Mouse (Mus musculus) liver, embryonic 15.5 days (tissue): ENCODE measurements at regions not wholly inside any gene's neighbourhood (a gene's known extent, or its start where the extent isn't known, plus 50 kb on each side); places are given as distances from the start of the nearest gene placed in this dataset.
A peak's percentile ranks its signal among the peaks of the same experiment; 100 is the strongest.

Experiments used
- ATAC-seq: fragments of 200-750 bp; cut with Nextera tagmentation; 2 replicates; pipeline ENCODE4 v1.8.0; 2017; ENCODE audit warnings: moderate number of reproducible peaks, mild to moderate bottlenecking, moderate library complexity; ENCODE audit not compliant: insufficient read depth
- H3K27ac ChIP-seq: fragments of 300-500 bp; sonication (generic); replicated peaks from 2 replicates; pipeline ENCODE4 v1.5.1; 2015; ENCODE audit warnings: mild to moderate bottlenecking, inconsistent platforms
- H3K27me3 ChIP-seq: fragments of 300-500 bp; sonication (generic); 2 replicates; pipeline ENCODE4 v1.6.1; 2015; ENCODE audit warnings: mild to moderate bottlenecking, inconsistent platforms
- H3K36me3 ChIP-seq: fragments of 300-500 bp; sonication (generic); replicated peaks from 2 replicates; pipeline ENCODE4 v1.6.1; 2015; ENCODE audit warnings: moderate library complexity, mild to moderate bottlenecking, inconsistent platforms
- H3K4me1 ChIP-seq: fragments of 300-500 bp; sonication (generic); replicated peaks from 2 replicates; pipeline ENCODE4 v1.6.1; 2015; ENCODE audit warnings: inconsistent platforms
- H3K4me2 ChIP-seq: fragments of 300-500 bp; sonication (generic); 2 replicates; pipeline ENCODE4 v1.6.1; 2015; ENCODE audit warnings: moderate library complexity, mild to moderate bottlenecking, inconsistent platforms
- H3K4me3 ChIP-seq: fragments of 300-500 bp; sonication (generic); replicated peaks from 2 replicates; pipeline ENCODE4 v1.5.1; 2015; ENCODE audit warnings: mild to moderate bottlenecking, inconsistent platforms
- H3K9ac ChIP-seq: fragments of 300-500 bp; sonication (generic); 2 replicates; pipeline ENCODE4 v1.6.1; 2015; ENCODE audit warnings: moderate library complexity, mild to moderate bottlenecking, inconsistent platforms
- H3K9me3 ChIP-seq: fragments of 300-500 bp; sonication (generic); replicated peaks from 2 replicates; pipeline ENCODE4 v1.6.1; 2016; ENCODE audit warnings: inconsistent platforms
- WGBS: fragments of 180-500 bp; shearing (Covaris S2); methylation state at CpG from one replicate; pipeline ENCODE4 v1.1.7; 2015; ENCODE audit warnings: mixed read lengths; ENCODE audit not compliant: insufficient replicate concordance; 5-methylcytosine and 5-hydroxymethylcytosine counted together

GRCm38 (mm10) chr12:52436941-52437340 lies 66.8 kb upstream of the Arhgap5 start:
- ATAC-seq, result no peak
- Histone ChIP-seq H3K4me2 (no peak overlapping the region), H3K9me3 (no peaks in the 10 kb centered on the region), H3K36me3 (no peaks in the 10 kb centered on the region), H3K4me1 (no peaks in the 10 kb centered on the region), H3K27me3 (no peaks in the 10 kb centered on the region), H3K27ac (no peak overlapping the region), H3K4me3 (no peak overlapping the region), H3K9ac (no peak overlapping the region)
- WGBS, result 59% methylated on average over 4 of the region's 4 CpGs

GRCm38 (mm10) chr12:52439241-52439640 lies 64.5 kb upstream of the Arhgap5 start:
- Histone ChIP-seq H3K4me2 (no peak overlapping the region), H3K9me3 (no peaks in the 10 kb centered on the region), H3K27me3 (no peaks in the 10 kb centered on the region), H3K9ac (no peak overlapping the region), H3K4me1 (no peaks in the 10 kb centered on the region), H3K27ac (no peak overlapping the region), H3K4me3 (no peak overlapping the region), H3K36me3 (no peaks in the 10 kb centered on the region)
- no peak for ATAC-seq
- 50% methylated on average over 1 of the region's 1 CpGs for WGBS

- Histone ChIP-seq H3K27ac (no peak overlapping the region), H3K27me3 (no peaks in the 10 kb centered on the region), H3K36me3 (no peaks in the 10 kb centered on the region), H3K4me3 (no peak overlapping the region), H3K4me2 (no peak overlapping the region), H3K4me1 (no peaks in the 10 kb centered on the region), H3K9ac (no peak overlapping the region), H3K9me3 (no peaks in the 10 kb centered on the region)
- WGBS, result 46% methylated on average over 7 of the region's 7 CpGs
- no peak for ATAC-seq
Observed at GRCm38 (mm10) chr12:52440868-52441365, 62.9 kb upstream of the Arhgap5 start.

GRCm38 (mm10) chr12:52442337-52442736 lies 61.4 kb upstream of the Arhgap5 start:
- ATAC-seq, result no peak
- no peaks in the 10 kb centered on the region; the same call in 1 of the 2 replicates for H3K4me1 ChIP-seq
- no peak overlapping the region for H3K4me2 ChIP-seq
- H3K9me3 ChIP-seq, result no peaks in the 10 kb centered on the region
- no peak overlapping the region for H3K27ac ChIP-seq
- no peaks in the 10 kb centered on the region for H3K36me3 ChIP-seq
- no peak overlapping the region for H3K4me3 ChIP-seq
- no peak overlapping the region for H3K9ac ChIP-seq
- no peaks in the 10 kb centered on the region for H3K27me3 ChIP-seq
- WGBS, result 71% methylated on average over 5 of the region's 5 CpGs

GRCm38 (mm10) chr12:52445731-52446130 lies 58.0 kb upstream of the Arhgap5 start:
- Histone ChIP-seq H3K9me3 (no peaks in the 10 kb centered on the region), H3K27me3 (no peaks in the 10 kb centered on the region), H3K36me3 (no peaks in the 10 kb centered on the region), H3K4me2 (no peak overlapping the region), H3K4me3 (no peak overlapping the region), H3K4me1 (peaks cover 2% of the 10 kb centered on the region; the same call in 1 of the 2 replicates), H3K9ac (no peak overlapping the region), H3K27ac (peak overlapping the region; percentile 77)
- 0 out of 2 replicates have a peak, but pooled peaks have one; percentile 31 for ATAC-seq
- WGBS, result 28% methylated on average over 2 of the region's 2 CpGs

GRCm38 (mm10) chr12:52446501-52446900 lies 57.3 kb upstream of the Arhgap5 start:
- no peaks in the 10 kb centered on the region for H3K9me3 ChIP-seq
- peaks cover 2% of the 10 kb centered on the region; the same call in 1 of the 2 replicates for H3K4me1 ChIP-seq
- H3K9ac ChIP-seq, result no peak overlapping the region
- ATAC-seq, result peak; percentile 76
- no peaks in the 10 kb centered on the region for H3K27me3 ChIP-seq
- H3K4me2 ChIP-seq, result no peak overlapping the region
- peak overlapping the region; percentile 77 for H3K27ac ChIP-seq
- 59% methylated on average over 7 of the region's 7 CpGs for WGBS
- H3K36me3 ChIP-seq, result no peaks in the 10 kb centered on the region
- H3K4me3 ChIP-seq, result no peak overlapping the region

GRCm38 (mm10) chr12:52447482-52447881 lies 56.3 kb upstream of the Arhgap5 start:
- Histone ChIP-seq H3K36me3 (no peaks in the 10 kb centered on the region), H3K4me1 (peaks cover 2% of the 10 kb centered on the region; the same call in 1 of the 2 replicates), H3K27me3 (no peaks in the 10 kb centered on the region), H3K27ac (peak overlapping the region; percentile 59; the same call in 1 of the 2 replicates), H3K9me3 (no peaks in the 10 kb centered on the region), H3K9ac (no peak overlapping the region), H3K4me2 (no peak overlapping the region), H3K4me3 (no peak overlapping the region)
- ATAC-seq, result no peak
- 45% methylated on average over 5 of the region's 5 CpGs for WGBS

GRCm38 (mm10) chr12:52448218-52448617 lies 55.6 kb upstream of the Arhgap5 start:
- Histone ChIP-seq H3K4me3 (no peak overlapping the region), H3K4me1 (peaks cover 2% of the 10 kb centered on the region; the same call in 1 of the 2 replicates), H3K36me3 (no peaks in the 10 kb centered on the region), H3K9me3 (no peaks in the 10 kb centered on the region), H3K9ac (no peak overlapping the region), H3K4me2 (no peak overlapping the region), H3K27ac (peak overlapping the region; percentile 48; the same call in 1 of the 2 replicates), H3K27me3 (no peaks in the 10 kb centered on the region)
- 61% methylated on average over 1 of the region's 1 CpGs for WGBS
- peak; percentile 64 for ATAC-seq

GRCm38 (mm10) chr12:52453890-52454289 lies 49.9 kb upstream of the Arhgap5 start:
- WGBS, result 58% methylated on average over 5 of the region's 5 CpGs

More at GRCm38 (mm10) chr12:52453890-52454289, 49.9 kb upstream of the Arhgap5 start:
- Histone ChIP-seq H3K4me3 (no peak overlapping the region), H3K4me1 (0 out of 2 replicates have a peak, but pooled peaks cover 1% of the 10 kb centered on the region), H3K9me3 (no peaks in the 10 kb centered on the region), H3K4me2 (no peak overlapping the region), H3K27me3 (no peaks in the 10 kb centered on the region), H3K36me3 (no peaks in the 10 kb centered on the region), H3K27ac (no peak overlapping the region), H3K9ac (no peak overlapping the region)
- ATAC-seq, result no peak
